Mouse (Mus musculus): ENCODE measurements at regions not wholly inside any gene's neighbourhood (a gene's known extent, or its start where the extent isn't known, plus 50 kb on each side); places are given as distances from the start of the nearest gene placed in this dataset.

GRCm38 (mm10) chr4:90996388-90997092, 404.0 kb downstream of the Elavl2 start:
- Histone ChIP-seq H3K4me3 (replicated peaks in 1 of 3; ENCODE audit: low read depth in 2 of 3, low read length in 2 of 3, poor library complexity in 1 of 3) (no peak overlapping the region), H3K27me3 (replicated peaks) (no peaks in the 10 kb centered on the region), H3K4me1 (ENCODE audit: control insufficient read depth in 1 of 2, insufficient read depth in 2 of 2) (no peaks in the 10 kb centered on the region), H3K9me3 (replicated peaks; ENCODE audit: low read length) (peaks cover 29% of the 10 kb centered on the region), H3K9ac (ENCODE audit: insufficient read depth, low read depth) (no peak overlapping the region), H3K27ac (ENCODE audit: insufficient read depth, low read depth) (no peak overlapping the region), H3K79me2 (replicated peaks; ENCODE audit: control insufficient read depth, extremely low read depth, insufficient read depth, poor library complexity, severe bottlenecking) (no peaks in the 10 kb centered on the region), H3K4me2 (ENCODE audit: insufficient read depth, low read depth, poor library complexity, severe bottlenecking) (no peak overlapping the region), H3K36me3 (replicated peaks in 1 of 2; ENCODE audit: control insufficient read depth in 1 of 2, insufficient read depth in 1 of 2, low read length in 1 of 2) (no peaks in the 10 kb centered on the region)
- TF ChIP-seq PAX5 (IDR thresholded peaks at IDR 0.05; ENCODE audit: low read length) = no peak
- TF ChIP-seq RAD21 (IDR thresholded peaks at IDR 0.05; ENCODE audit: low read depth, low read length) = no peak
- no peak for TF ChIP-seq IRF4 (IDR thresholded peaks at IDR 0.05; ENCODE audit: low read depth, low read length)
- TF ChIP-seq SIN3A (IDR thresholded peaks at IDR 0.05; ENCODE audit: low read length) = no peak
- TF ChIP-seq USF2 (conservative IDR thresholded peaks at IDR 0.05; ENCODE audit: low read depth, low read length) = no peak
- no peak for TF ChIP-seq CTCF (conservative IDR thresholded peaks at IDR 0.05 in 1 of 2, IDR thresholded peaks at IDR 0.05 in 1 of 2; ENCODE audit: low read depth in 2 of 2, low read length in 2 of 2)
- no peak for TF ChIP-seq ETS1 (conservative IDR thresholded peaks at IDR 0.05; ENCODE audit: low read depth, low read length)
- TF ChIP-seq JUN (IDR thresholded peaks at IDR 0.05; ENCODE audit: insufficient read depth, low read depth, low read length) = no peak
- no peak for TF ChIP-seq ZC3H11A (IDR thresholded peaks at IDR 0.05; ENCODE audit: low read depth, low read length)
- in situ Hi-C loops (cut with MboI; ENCODE audit: low pct_ligation_motif_present, low pct_unique_long_range_greater_than_20kb, low sequenced_read_pairs) (no loop called here), dilution Hi-C loops (cut with MboI; ENCODE audit: extremely low pct_ligation_motif_present, extremely low pct_unique_long_range_greater_than_20kb, low sequenced_read_pairs) (no loop called here)
- DNase-seq (ENCODE audit: extremely low read depth) = no peak

DNA sequence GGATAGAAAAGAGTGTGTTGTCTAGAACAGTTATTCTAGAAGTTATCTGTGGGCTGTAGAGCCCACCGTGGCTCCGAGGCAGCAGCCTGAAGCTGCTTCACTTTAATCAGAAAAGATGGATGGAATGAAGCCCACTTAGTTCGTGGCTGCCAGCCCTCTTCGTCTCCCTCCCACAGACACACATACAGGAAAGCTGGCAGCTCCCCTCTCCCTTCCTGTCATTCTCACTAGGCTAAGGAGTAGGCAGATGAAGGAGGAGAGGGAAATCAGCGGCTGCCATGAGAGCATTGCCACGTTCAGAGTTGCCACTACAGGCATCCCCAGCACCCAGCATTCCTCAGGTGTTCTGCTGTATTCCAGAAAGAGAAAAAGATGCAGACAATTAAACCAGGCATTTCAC, 435.9 kb downstream of the Elavl2 start:
- H3K4me3 ChIP-seq (replicated peaks in 1 of 3; ENCODE audit: low read depth in 2 of 3, low read length in 2 of 3, poor library complexity in 1 of 3) = no peak overlapping the region
- peaks cover 32% of the 10 kb centered on the region for H3K9me3 ChIP-seq (replicated peaks; ENCODE audit: low read length)
- TF ChIP-seq IRF4 (IDR thresholded peaks at IDR 0.05; ENCODE audit: low read depth, low read length) (no peak), ELF1 (IDR thresholded peaks at IDR 0.05; ENCODE audit: low read depth, low read length) (no peak), JUND (conservative IDR thresholded peaks at IDR 0.05; ENCODE audit: low read depth, low read length) (no peak), ZC3H11A (IDR thresholded peaks at IDR 0.05; ENCODE audit: low read depth, low read length) (no peak), MAX (IDR thresholded peaks at IDR 0.05; ENCODE audit: low read length) (no peak), ZMIZ1 (IDR thresholded peaks at IDR 0.05; ENCODE audit: low read depth, low read length) (no peak), BHLHE40 (IDR thresholded peaks at IDR 0.05; ENCODE audit: low read depth, low read length) (no peak), GABPA (IDR thresholded peaks at IDR 0.05; ENCODE audit: insufficient replicate concordance, low read depth, low read length) (no peak), USF2 (conservative IDR thresholded peaks at IDR 0.05; ENCODE audit: low read depth, low read length) (no peak), RCOR1 (conservative IDR thresholded peaks at IDR 0.05; ENCODE audit: low read depth, low read length) (no peak)
- H3K36me3 ChIP-seq (replicated peaks in 1 of 2; ENCODE audit: control insufficient read depth in 1 of 2, insufficient read depth in 1 of 2, low read length in 1 of 2) = no peaks in the 10 kb centered on the region
- no peak overlapping the region for H3K9ac ChIP-seq (ENCODE audit: insufficient read depth, low read depth)
- H3K4me2 ChIP-seq (ENCODE audit: insufficient read depth, low read depth, poor library complexity, severe bottlenecking) = no peak overlapping the region
- no peak for DNase-seq (ENCODE audit: extremely low read depth)
- H3K79me2 ChIP-seq (replicated peaks; ENCODE audit: control insufficient read depth, extremely low read depth, insufficient read depth, poor library complexity, severe bottlenecking) = no peaks in the 10 kb centered on the region
- H3K4me1 ChIP-seq (ENCODE audit: control insufficient read depth in 1 of 2, insufficient read depth in 2 of 2) = no peaks in the 10 kb centered on the region
- dilution Hi-C loops (cut with MboI; ENCODE audit: extremely low pct_ligation_motif_present, extremely low pct_unique_long_range_greater_than_20kb, low sequenced_read_pairs) (no loop called here), in situ Hi-C loops (cut with MboI; ENCODE audit: low pct_ligation_motif_present, low pct_unique_long_range_greater_than_20kb, low sequenced_read_pairs) (no loop called here)
- H3K27me3 ChIP-seq (replicated peaks) = no peaks in the 10 kb centered on the region
- H3K27ac ChIP-seq (ENCODE audit: insufficient read depth, low read depth) = no peak overlapping the region

All from CH12.LX (cell line).